Mouse (Mus musculus) adrenal gland, adult 18-20 months (tissue): ENCODE measurements around the gene Tecpr1. TPM values are rescaled to one million over a fixed set of nuclear protein-coding genes. Genes with fewer than 3 reads are reported as not detected.
A peak's percentile ranks its signal among the peaks of the same experiment; 100 is the strongest.

Experiments
- DNase-seq, 2 experiments: peaks; one replicate each; pipeline ENCODE4 v3.0.0; 2021 to 2022; ENCODE audit warnings: low spot score in 2 of 2
- total RNA-seq, 2 experiments: library from RNA; stranded (reverse); gene quantifications; 1 replicate in 1 of 2; 2 replicates in 1 of 2; pipeline ENCODE4 v1.2.3; 2021

The Tecpr1 gene
- total RNA-seq, 2 experiments from 2014 or later, result 110 to 112 TPM

- no peak for DNase-seq
Observed at GRCm38 (mm10) chr5:144178216-144178615, 45.2 kb downstream of the Tecpr1 start.

- no peak for DNase-seq
Observed at GRCm38 (mm10) chr5:144173648-144174047, 49.8 kb downstream of the Tecpr1 start.

GRCm38 (mm10) chr5:144169275-144169975 is 54.0 kb downstream of the Tecpr1 start:
- DNase-seq, result no peak

- DNase-seq, result no peak
Observed at GRCm38 (mm10) chr5:144165756-144166155, 57.7 kb downstream of the Tecpr1 start.

- no peak for DNase-seq
Observed at GRCm38 (mm10) chr5:144162813-144163517, 60.5 kb downstream of the Tecpr1 start.

GRCm38 (mm10) chr5:144162080-144162812 is 61.2 kb downstream of the Tecpr1 start:
- no peak for DNase-seq

GRCm38 (mm10) chr5:144159137-144159536 is 64.3 kb downstream of the Tecpr1 start:
- DNase-seq, result no peak

- peak; percentile 58 to 70 for DNase-seq
Observed at GRCm38 (mm10) chr5:144158604-144159003, 64.8 kb downstream of the Tecpr1 start.

- DNase-seq, result peak; percentile 54 to 67
Observed at GRCm38 (mm10) chr5:144154528-144154927, 68.9 kb downstream of the Tecpr1 start.

- no peak for DNase-seq
Observed at GRCm38 (mm10) chr5:144151270-144151669, 72.1 kb downstream of the Tecpr1 start.

GRCm38 (mm10) chr5:144149530-144149929 is 73.9 kb downstream of the Tecpr1 start:
- no peak for DNase-seq

GRCm38 (mm10) chr5:144146898-144147297 is 76.5 kb downstream of the Tecpr1 start:
- no peak for DNase-seq

Other genes starting within 250 kb of the Tecpr1 start
- 10 to 100 TPM; 43.1 to 51.8 TPM for gene Ccz1, start 208.7 kb downstream of the Tecpr1 start, total RNA-seq
- gene Ocm, start 196.9 kb downstream of the Tecpr1 start, total RNA-seq, result not detected
- gene Lmtk2, start 123.2 kb downstream of the Tecpr1 start, total RNA-seq, result 10 to 100 TPM; 36.1 to 39.6 TPM
- gene Bhlha15, start 33.3 kb downstream of the Tecpr1 start, total RNA-seq, result under 1 TPM; 0.32 to 0.40 TPM
- gene Bri3, start 20.8 kb upstream of the Tecpr1 start, total RNA-seq, result 100 to 1,000 TPM; 136 to 144 TPM
- gene Baiap2l1, start 134.5 kb upstream of the Tecpr1 start, total RNA-seq, result 10 to 100 TPM in 1 of 2 experiments, 1 to 10 TPM in 1; 8.9 to 20.1 TPM